Comparison of ENCODE assay signal across 14 mouse cellular contexts in the genomic region with DNA sequence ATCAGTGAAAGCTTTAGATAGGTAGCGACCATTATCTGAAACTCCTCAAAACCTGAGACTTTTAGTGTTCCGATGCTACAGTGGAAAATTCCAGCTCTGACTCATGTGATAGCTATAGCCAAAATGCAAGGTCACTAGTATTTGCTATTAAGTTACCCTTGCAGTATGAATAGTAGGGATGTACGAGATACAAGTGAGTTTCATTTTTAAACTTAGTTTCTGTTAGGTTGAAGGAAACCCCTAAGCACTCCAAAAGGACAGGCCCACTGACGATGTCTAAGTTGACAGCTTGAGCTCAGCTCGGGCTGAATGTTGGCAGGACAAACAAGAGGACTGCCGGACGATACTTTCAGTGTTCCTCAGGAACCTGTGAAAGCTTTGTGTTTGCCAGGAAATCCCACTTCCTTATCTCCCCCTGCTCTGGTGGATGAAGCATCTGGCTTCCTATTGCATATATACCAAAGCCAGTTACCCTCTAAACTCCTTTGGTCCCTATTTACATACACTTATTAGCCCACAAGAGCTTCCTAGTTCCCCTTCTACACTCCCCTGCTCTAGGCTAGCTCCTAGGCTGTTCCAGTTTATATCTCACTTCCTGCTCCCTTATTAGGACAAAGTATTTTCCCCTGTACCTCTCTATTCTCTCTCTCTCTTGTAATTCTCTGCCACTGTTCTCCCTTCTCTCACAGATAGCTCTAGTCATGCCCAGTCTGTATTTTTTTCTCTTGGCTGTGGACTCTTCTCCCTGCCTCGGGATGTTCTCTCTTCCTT. TPM values are rescaled to one million over a fixed set of nuclear protein-coding genes. Genes with fewer than 3 reads are reported as not detected.
DNase-seq lines count a peak whose midpoint lies in the region; ATAC-seq and TF ChIP-seq lines count a peak whose summit lies in the region.
"Had no signal": no experiment of that assay in that cellular context is flagged by ENCODE, and none has a peak within 500 bp of the region (broad histone marks: within the 10 kb centered on the region; RNA-seq: fewer than 3 reads in every experiment).

No protein-coding gene starts in this region.

- WGBS in heart, adult 2 months = 12% methylated on average over 8 of the region's 8 CpGs
- WGBS in liver, postnatal 0 days (ENCODE audit: insufficient replicate concordance) = 25% methylated on average over 8 of the region's 8 CpGs

- peaks cover 9% of the 10 kb centered on the region for H3K4me1 ChIP-seq in heart, adult 2 months (ENCODE audit: control insufficient read depth, insufficient read depth, low read length)
- no peaks in the 10 kb centered on the region for H3K4me1 ChIP-seq in liver, postnatal 0 days (ENCODE audit: insufficient read depth)
- H3K4me1 ChIP-seq: hindbrain, embryonic 10.5 days had no signal

- peaks cover 15% of the 10 kb centered on the region for H3K36me3 ChIP-seq in heart, adult 2 months (ENCODE audit: control insufficient read depth, insufficient read depth, low read length)
- H3K36me3 ChIP-seq in C2C12 (ENCODE audit: control insufficient read depth, insufficient read depth) = no peaks in the 10 kb centered on the region
- no peaks in the 10 kb centered on the region for H3K36me3 ChIP-seq in liver, postnatal 0 days (replicated peaks; ENCODE audit: insufficient read depth, low read length)
- H3K36me3 ChIP-seq: hindbrain, embryonic 10.5 days had no signal

- peak; percentile 26; the same call in 1 of the 2 replicates for TF ChIP-seq POLR2A in heart, adult 2 months (IDR thresholded peaks at IDR 0.05; ENCODE audit: insufficient read depth, low read depth, low read length)

- no peaks in the 10 kb centered on the region; the same call in 1 of the 2 replicates for H3K79me2 ChIP-seq in heart, adult 2 months (replicated peaks; ENCODE audit: control insufficient read depth, insufficient read depth, low read length)
- H3K79me2 ChIP-seq in C2C12 (ENCODE audit: control insufficient read depth, insufficient read depth) = no peaks in the 10 kb centered on the region

- TF ChIP-seq CTCF in heart, adult 2 months (IDR thresholded peaks at IDR 0.05) = no peak
- TF ChIP-seq CTCF in C2C12 (IDR thresholded peaks at IDR 0.05; ENCODE audit: control insufficient read depth, insufficient read depth, insufficient read length) = no peak
- TF ChIP-seq CTCF in liver, postnatal 0 days (IDR thresholded peaks at IDR 0.05; ENCODE audit: low read depth) = no peak

- TF ChIP-seq EP300 in heart, adult 2 months (IDR thresholded peaks at IDR 0.05; ENCODE audit: insufficient read depth, low read depth, low read length) = no peak
- no peak for TF ChIP-seq EP300 in liver, postnatal 0 days (IDR thresholded peaks at IDR 0.05; ENCODE audit: low read depth)

- peak in 1 of 2 experiments; percentile 25 for DNase-seq in heart, adult 2 months
- no peak for DNase-seq in heart, postnatal 25 days (ENCODE audit: low spot score)
- DNase-seq in liver, postnatal 0 days = no peak
- no peak for DNase-seq in thymus, adult 18-20 months
- DNase-seq in right cerebral cortex, adult 18-20 months = no peak
- no peak for DNase-seq in urinary bladder, postnatal 14 days (ENCODE audit: low spot score)
- DNase-seq: adrenal gland, adult 8-10 months; cerebellum, postnatal 14 days had no signal

- peak overlapping the region; percentile 5; the same call in 1 of the 2 replicates for H3K4me3 ChIP-seq in heart, adult 2 months
- no peak overlapping the region for H3K4me3 ChIP-seq in C2C12 (ENCODE audit: insufficient read depth, poor library complexity, severe bottlenecking)
- no peak overlapping the region for H3K4me3 ChIP-seq in liver, postnatal 0 days (ENCODE audit: low read depth, low read length)
- H3K4me3 ChIP-seq: hindbrain, embryonic 10.5 days had no signal

- peak overlapping the region; percentile 47 for H3ac ChIP-seq in C2C12 (ENCODE audit: control insufficient read depth, insufficient read length, low read depth)

- peak; percentile 95 for ATAC-seq in granulocyte monocyte progenitor cell, adult 5-6 weeks (replicated peaks; ENCODE audit: poor library complexity, severe bottlenecking)
- ATAC-seq in liver, postnatal 0 days = peak; percentile 43; the same call in 1 of the 2 replicates
- ATAC-seq: midbrain, embryonic 16.5 days had no signal

- no peaks in the 10 kb centered on the region for H3K79me3 ChIP-seq in C2C12 (ENCODE audit: low read depth)

- no peaks in the 10 kb centered on the region for H3K9me3 ChIP-seq in liver, postnatal 0 days (ENCODE audit: low read length)
- H3K9me3 ChIP-seq: hindbrain, embryonic 10.5 days had no signal

- H3K9ac ChIP-seq in heart, adult 2 months (ENCODE audit: low read depth, low read length) = peak overlapping the region; percentile 48; the same call in 1 of the 2 replicates
- H3K9ac ChIP-seq in liver, postnatal 0 days (replicated peaks) = no peak overlapping the region; the same call in 1 of the 2 replicates

- no peaks in the 10 kb centered on the region for H3K27me3 ChIP-seq in heart, adult 2 months (ENCODE audit: control insufficient read depth, insufficient read depth, low read length)
- H3K27me3 ChIP-seq in C2C12 (ENCODE audit: control insufficient read depth, insufficient read depth, insufficient read length) = no peaks in the 10 kb centered on the region
- no peaks in the 10 kb centered on the region for H3K27me3 ChIP-seq in liver, postnatal 0 days (ENCODE audit: insufficient read depth, low read length)

- intact Hi-C loops in heart, adult 2 months (cut with DNase I) = no loop called here
- intact Hi-C loops in heart, postnatal 25 days (cut with DNase I) = loop anchor here (2.0 kb wide), 1 partner anchor 18 kb away; a partner anchor contains a TSS

- H3K4me2 ChIP-seq in liver, postnatal 0 days (ENCODE audit: low read depth, low read length) = peak overlapping the region; percentile 45

- peak overlapping the region; percentile 81 for H3K27ac ChIP-seq in heart, adult 2 months
- peak overlapping the region; percentile 75 for H3K27ac ChIP-seq in liver, postnatal 0 days (ENCODE audit: low read depth)
- H3K27ac ChIP-seq: hindbrain, embryonic 10.5 days had no signal

TF ChIP-seq in C2C12, 6 proteins besides CTCF, POLR2A, EP300 and RAD21:
- TF ChIP-seq CEBPB (IDR thresholded peaks at IDR 0.05; ENCODE audit: low read depth) (no peak), USF1 (IDR thresholded peaks at IDR 0.05; ENCODE audit: low read depth) (no peak), FOSL1 (IDR thresholded peaks at IDR 0.05; ENCODE audit: insufficient read depth, low read length, poor library complexity, severe bottlenecking) (no peak), MYOD1 (IDR thresholded peaks at IDR 0.05; ENCODE audit: control insufficient read depth, insufficient read length, low read depth) (no peak), MAX (IDR thresholded peaks at IDR 0.05) (no peak), MYOG (IDR thresholded peaks at IDR 0.05; ENCODE audit: control insufficient read depth, extremely low read depth, insufficient read length) (no peak)

RNA-seq across cellular contexts. Expression of a gene that starts 8.0 kb away (rescaled TPM):
- 1 to 10 TPM in 1 of 2 experiments, under 1 TPM in 1; 0.73 to 1.5 TPM for total RNA-seq in heart, adult 2 months (2021)
- 0.70 and 0.80 TPM in 2 replicates for polyA plus RNA-seq in heart, adult 2 months (2012; rRNA removed)
- under 1 TPM; 0.49 to 0.95 TPM for total RNA-seq in heart, postnatal 25 days (2021)
- polyA plus RNA-seq in C2C12 (2012; fragmentation: generic; extraction: Trizol) = not detected
- total RNA-seq in granulocyte monocyte progenitor cell, adult 5-6 weeks (2014; fragmentation: Nextera tagmentation) = not detected in 2 replicates
- not detected in 2 replicates for total RNA-seq in granulocyte monocyte progenitor cell, adult 5-6 weeks (2017)
- polyA plus RNA-seq in liver, postnatal 0 days (2015; fragmentation: Nextera tagmentation; extraction: Ambion mirVana) = not detected in 2 replicates
- total RNA-seq: adrenal gland, adult 8-10 months had no signal
- polyA plus RNA-seq: hindbrain, embryonic 10.5 days; kidney, embryonic 14.5 days; midbrain, embryonic 16.5 days had no signal

RNA-seq across cellular contexts. Expression of a gene that starts 18.7 kb away (rescaled TPM):
- 1,000 to 10,000 TPM in 1 of 2 experiments, 100 to 1,000 TPM in 1; 956 to 1,050 TPM for total RNA-seq in heart, adult 2 months (2021)
- 1,635 and 1,968 TPM in 2 replicates for polyA plus RNA-seq in heart, adult 2 months (2012; rRNA removed)
- 1,000 to 10,000 TPM in 1 of 2 experiments, 100 to 1,000 TPM in 1; 940 to 1,010 TPM for total RNA-seq in heart, postnatal 25 days (2021)
- polyA plus RNA-seq in C2C12 (2012; fragmentation: generic; extraction: Trizol) = 617 TPM
- total RNA-seq in granulocyte monocyte progenitor cell, adult 5-6 weeks (2014; fragmentation: Nextera tagmentation) = 362 and 448 TPM in 2 replicates
- total RNA-seq in granulocyte monocyte progenitor cell, adult 5-6 weeks (2017) = 432 and 469 TPM in 2 replicates
- polyA plus RNA-seq in liver, postnatal 0 days (2015; fragmentation: Nextera tagmentation; extraction: Ambion mirVana) = 296 and 313 TPM in 2 replicates

RNA-seq across cellular contexts. Expression of a gene that starts 21.9 kb away (rescaled TPM):
- not detected for total RNA-seq in heart, adult 2 months (2021)
- 0.82 and 2.2 TPM in 2 replicates for polyA plus RNA-seq in heart, adult 2 months (2012; rRNA removed)
- total RNA-seq in heart, postnatal 25 days (2021) = 1 to 10 TPM; 1.3 to 1.8 TPM
- 0.06 TPM for polyA plus RNA-seq in C2C12 (2012; fragmentation: generic; extraction: Trizol)
- total RNA-seq in granulocyte monocyte progenitor cell, adult 5-6 weeks (2014; fragmentation: Nextera tagmentation) = not detected in 2 replicates
- total RNA-seq in granulocyte monocyte progenitor cell, adult 5-6 weeks (2017) = not detected in 2 replicates
- 0.82 and 1.1 TPM in 2 replicates for polyA plus RNA-seq in liver, postnatal 0 days (2015; fragmentation: Nextera tagmentation; extraction: Ambion mirVana)
- total RNA-seq: adrenal gland, adult 8-10 months had no signal
- polyA plus RNA-seq: hindbrain, embryonic 10.5 days; kidney, embryonic 14.5 days; midbrain, embryonic 16.5 days had no signal

RNA-seq across cellular contexts. Expression of a gene that starts 36.9 kb away (rescaled TPM):
- total RNA-seq in heart, adult 2 months (2021) = not detected
- not detected in 2 replicates for polyA plus RNA-seq in heart, adult 2 months (2012; rRNA removed)
- not detected for total RNA-seq in heart, postnatal 25 days (2021)
- polyA plus RNA-seq in C2C12 (2012; fragmentation: generic; extraction: Trizol) = not detected
- total RNA-seq in granulocyte monocyte progenitor cell, adult 5-6 weeks (2014; fragmentation: Nextera tagmentation) = not detected in 2 replicates
- total RNA-seq in granulocyte monocyte progenitor cell, adult 5-6 weeks (2017) = not detected in 2 replicates
- not detected in 2 replicates for polyA plus RNA-seq in liver, postnatal 0 days (2015; fragmentation: Nextera tagmentation; extraction: Ambion mirVana)
- polyA plus RNA-seq: hindbrain, embryonic 10.5 days; kidney, embryonic 14.5 days; midbrain, embryonic 16.5 days; thymus, postnatal 0 days had no signal

RNA-seq across cellular contexts. Expression of a gene that starts 58.2 kb away (rescaled TPM):
- not detected for total RNA-seq in heart, adult 2 months (2021)
- polyA plus RNA-seq in heart, adult 2 months (2012; rRNA removed) = not detected in 2 replicates
- not detected for total RNA-seq in heart, postnatal 25 days (2021)
- not detected for polyA plus RNA-seq in C2C12 (2012; fragmentation: generic; extraction: Trizol)
- not detected in 2 replicates for total RNA-seq in granulocyte monocyte progenitor cell, adult 5-6 weeks (2014; fragmentation: Nextera tagmentation)
- not detected in 2 replicates for total RNA-seq in granulocyte monocyte progenitor cell, adult 5-6 weeks (2017)
- polyA plus RNA-seq in liver, postnatal 0 days (2015; fragmentation: Nextera tagmentation; extraction: Ambion mirVana) = 1.0 and 1.2 TPM in 2 replicates
- polyA plus RNA-seq: hindbrain, embryonic 10.5 days; kidney, embryonic 14.5 days; midbrain, embryonic 16.5 days had no signal
